Mouse (Mus musculus): ENCODE data around the gene Nfib. TPM values are rescaled to one million over a fixed set of nuclear protein-coding genes. Genes with fewer than 3 reads are reported as not detected.
"Not testable (repeated sequence)": the region's sequence is repeated elsewhere in the genome, so short reads cannot be mapped to it uniquely, and the experiment has no call there.

The Nfib gene
- polyA plus RNA-seq, 1 experiment from 2014 or later = 71.3 TPM

DNA sequence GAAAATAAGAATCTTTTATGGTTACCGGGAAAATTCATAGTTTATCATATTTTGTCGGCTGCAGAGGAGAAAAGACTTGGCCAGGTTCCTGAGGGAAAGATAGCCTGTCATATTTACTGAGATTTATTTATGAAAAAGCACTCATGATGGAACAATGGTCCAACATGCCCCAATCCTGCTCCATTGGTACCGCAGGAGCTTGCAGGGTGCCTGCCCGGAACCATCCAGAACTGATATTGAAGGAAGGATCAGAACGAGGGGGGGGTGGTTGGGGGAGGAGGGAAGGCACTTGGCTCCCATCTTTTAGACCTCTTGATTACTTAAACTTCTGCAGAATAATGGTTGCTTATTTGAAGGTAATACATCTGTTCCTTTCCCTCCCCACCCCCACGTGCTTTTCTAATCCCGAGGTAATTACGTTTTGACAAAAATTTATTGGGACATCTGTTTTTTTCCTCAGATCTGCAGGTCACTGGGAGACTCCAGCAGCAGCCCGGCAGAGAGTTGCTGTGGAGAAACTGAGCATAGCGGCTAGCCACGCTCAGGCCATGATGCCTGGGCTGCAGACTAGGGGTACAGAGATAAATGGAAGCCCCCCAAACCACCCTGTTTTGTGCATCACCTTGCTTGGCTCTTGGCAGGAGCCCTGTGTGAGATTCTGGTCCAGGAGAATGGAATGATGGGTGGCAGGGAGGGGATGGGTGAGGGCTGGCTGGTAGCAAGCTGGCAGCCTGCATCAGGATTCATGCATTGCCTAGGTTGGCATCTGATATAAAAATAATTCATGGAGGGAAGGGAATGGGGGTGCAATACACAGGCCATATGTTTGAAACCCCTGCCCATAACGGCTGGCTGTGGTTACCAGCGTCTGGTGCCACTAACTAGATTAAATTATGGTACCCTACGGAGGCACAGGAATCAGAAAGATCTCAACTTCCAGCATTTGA lies 437.4 kb downstream of the Nfib start:
- 51% methylated on average over 14 of the region's 14 CpGs for WGBS
- no peak overlapping the region for H3K9ac ChIP-seq
- H3K36me3 ChIP-seq = no peaks in the 10 kb centered on the region
- no peaks in the 10 kb centered on the region for H3K27me3 ChIP-seq
- H3K9me3 ChIP-seq = no peaks in the 10 kb centered on the region
- H3K4me3 ChIP-seq = no peak overlapping the region
- peak overlapping the region; percentile 65 for H3K27ac ChIP-seq (replicated peaks)
- no peak overlapping the region for H3K4me2 ChIP-seq
- H3K4me1 ChIP-seq (replicated peaks) = peaks cover 19% of the 10 kb centered on the region
- 0 out of 2 replicates have a peak, but pooled peaks have one; percentile 40 for ATAC-seq (ENCODE audit: low read depth)

DNA sequence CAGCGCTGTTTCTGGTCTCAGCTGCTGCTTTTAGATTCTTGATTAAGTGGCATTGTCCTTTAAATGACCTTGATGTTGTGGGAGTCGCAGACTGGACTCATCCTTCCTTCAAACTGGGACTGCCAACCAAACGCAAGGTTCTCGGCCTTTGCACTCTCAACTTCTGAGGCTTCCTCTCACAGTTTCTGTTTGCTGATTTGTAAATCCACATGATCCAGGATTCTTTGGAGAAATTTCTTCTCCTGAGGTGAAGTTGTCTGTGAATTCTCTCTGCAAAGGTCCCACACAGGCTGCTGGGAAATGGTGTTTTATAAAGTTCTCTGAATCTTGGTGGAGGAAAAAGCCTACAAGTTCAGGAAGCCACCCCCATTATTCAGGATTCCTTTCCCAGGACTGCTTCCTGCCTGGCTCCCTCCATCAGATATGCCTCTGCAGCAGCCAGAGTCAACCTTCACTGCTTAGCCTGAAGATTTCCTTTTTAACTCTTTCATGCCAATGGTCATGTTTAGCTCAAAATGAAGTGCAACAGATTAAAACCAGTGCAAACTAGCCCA lies 439.4 kb downstream of the Nfib start:
- no peak overlapping the region for H3K27ac ChIP-seq (replicated peaks)
- H3K9ac ChIP-seq = no peak overlapping the region
- no peaks in the 10 kb centered on the region for H3K36me3 ChIP-seq
- ATAC-seq (ENCODE audit: low read depth) = no peak
- WGBS = 43% methylated on average over 4 of the region's 4 CpGs
- no peaks in the 10 kb centered on the region for H3K27me3 ChIP-seq
- H3K4me2 ChIP-seq = no peak overlapping the region
- H3K4me1 ChIP-seq (replicated peaks) = peaks cover 11% of the 10 kb centered on the region
- H3K9me3 ChIP-seq = no peaks in the 10 kb centered on the region
- H3K4me3 ChIP-seq = no peak overlapping the region

DNA sequence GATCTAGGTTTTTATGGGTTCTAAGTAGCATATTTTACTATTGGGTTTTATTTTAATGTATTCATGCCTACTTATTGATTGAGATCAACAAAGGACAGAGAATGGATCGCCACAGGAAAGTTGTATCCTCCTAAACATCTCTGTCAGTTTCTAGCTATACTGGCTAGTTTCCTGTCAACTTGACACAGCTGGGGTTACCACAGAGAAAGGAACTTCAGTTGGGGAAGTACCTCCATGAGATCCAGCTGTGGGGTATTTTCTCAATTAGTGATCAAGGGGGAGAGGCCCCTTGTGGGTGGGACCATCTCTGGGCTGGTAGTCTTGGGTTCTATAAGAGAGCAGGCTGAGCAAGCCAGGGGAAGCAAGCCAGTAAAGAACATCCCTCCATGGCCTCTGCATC lies 447.0 kb downstream of the Nfib start:
- H3K9me3 ChIP-seq; ATAC-seq (ENCODE audit: low read depth); H3K27me3 ChIP-seq; H3K4me2 ChIP-seq; H3K4me1 ChIP-seq (replicated peaks); H3K27ac ChIP-seq (replicated peaks); H3K36me3 ChIP-seq; H3K4me3 ChIP-seq; H3K9ac ChIP-seq: not testable (repeated sequence)
- 89% methylated on average over 1 of the region's 1 CpGs for WGBS

DNA sequence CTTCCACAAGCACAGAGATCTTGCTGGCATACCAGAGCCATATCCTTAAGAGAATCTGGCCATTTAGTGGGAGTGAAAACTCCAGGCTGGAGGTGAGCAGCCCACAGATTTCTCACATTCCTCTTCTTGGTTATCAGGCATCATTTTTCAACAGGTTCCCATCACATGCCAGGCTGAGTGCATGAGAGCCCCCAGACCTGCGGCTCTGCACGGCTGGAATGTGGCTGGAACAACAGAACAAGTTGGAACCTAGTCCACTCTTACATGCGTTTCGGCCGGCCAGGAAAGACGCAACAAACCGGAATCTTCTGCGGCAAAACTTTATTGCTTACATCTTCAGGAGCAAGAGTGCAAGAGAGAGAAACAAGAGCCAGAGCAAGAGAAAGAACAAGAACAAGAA lies 453.5 kb downstream of the Nfib start:
- Histone ChIP-seq H3K9me3 (no peaks in the 10 kb centered on the region), H3K4me1 (replicated peaks) (0 out of 2 replicates have a peak, but pooled peaks cover 4% of the 10 kb centered on the region), H3K27ac (replicated peaks) (no peak overlapping the region), H3K36me3 (no peaks in the 10 kb centered on the region), H3K27me3 (no peaks in the 10 kb centered on the region), H3K4me2 (no peak overlapping the region), H3K4me3 (no peak overlapping the region), H3K9ac (no peak overlapping the region)
- 93% methylated on average over 8 of the region's 8 CpGs for WGBS
- ATAC-seq (ENCODE audit: low read depth) = no peak

DNA sequence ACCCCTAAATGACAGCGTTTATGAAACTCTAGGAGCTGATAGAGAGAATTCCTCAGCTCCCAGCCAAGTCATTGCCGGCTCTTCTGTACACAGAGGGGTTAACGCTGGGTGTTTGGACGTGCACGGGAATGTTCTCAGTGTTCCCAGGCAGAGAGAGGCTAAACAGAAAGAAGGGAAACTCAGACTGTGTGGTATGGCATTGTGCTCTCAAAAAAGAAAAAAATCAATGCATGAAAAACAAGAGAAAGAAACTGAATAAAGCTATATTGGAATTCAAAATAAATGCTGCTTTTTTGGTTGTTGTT lies 455.2 kb downstream of the Nfib start:
- no peak overlapping the region for H3K9ac ChIP-seq
- 50% methylated on average over 5 of the region's 5 CpGs for WGBS
- H3K9me3 ChIP-seq = no peaks in the 10 kb centered on the region
- H3K27ac ChIP-seq (replicated peaks) = peak overlapping the region; percentile 52; the same call in 1 of the 2 replicates
- no peak overlapping the region for H3K4me2 ChIP-seq
- no peaks in the 10 kb centered on the region for H3K36me3 ChIP-seq
- ATAC-seq (ENCODE audit: low read depth) = no peak; the same call in 1 of the 2 replicates
- H3K27me3 ChIP-seq = no peaks in the 10 kb centered on the region
- no peak overlapping the region for H3K4me3 ChIP-seq
- H3K4me1 ChIP-seq (replicated peaks) = 0 out of 2 replicates have a peak, but pooled peaks cover 4% of the 10 kb centered on the region

DNA sequence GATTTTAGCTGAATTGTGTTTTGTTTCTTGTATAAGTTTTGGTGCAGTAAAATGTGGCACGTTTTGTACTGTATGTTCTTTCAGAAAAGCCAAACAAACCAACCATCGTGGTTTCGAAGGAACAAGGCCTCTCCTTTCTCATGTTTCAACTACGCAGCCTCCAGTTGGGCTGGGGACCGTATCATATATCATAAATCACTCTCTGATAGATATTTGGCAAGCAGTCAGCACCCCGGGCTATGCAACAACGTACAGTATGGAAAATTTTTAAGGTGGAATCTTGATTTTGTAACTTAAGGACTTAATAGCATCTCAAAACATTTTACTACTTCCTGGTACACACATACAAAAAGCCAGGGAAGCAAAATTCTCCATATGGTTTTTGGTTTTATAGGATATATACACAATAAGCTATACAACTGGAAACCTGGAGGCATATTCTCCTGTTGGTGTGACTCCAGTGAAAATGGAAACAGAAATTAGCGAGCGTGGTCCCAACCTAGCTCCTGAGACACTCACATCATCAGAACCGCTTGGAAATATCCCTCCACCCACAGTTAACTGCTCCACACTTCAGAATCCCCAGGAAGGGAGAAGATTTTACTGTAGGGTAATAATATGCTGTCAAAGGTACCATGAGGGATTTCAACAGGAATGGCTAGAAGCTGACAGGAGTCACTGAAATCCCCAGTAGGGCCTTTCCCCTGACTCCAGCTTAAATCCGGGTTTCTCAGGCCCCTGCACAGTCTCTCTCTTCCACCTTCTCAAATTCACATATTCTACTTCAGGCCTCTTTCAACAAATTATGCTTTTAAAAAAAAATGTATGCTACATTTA lies 455.8 kb downstream of the Nfib start:
- peak overlapping the region; percentile 52 for H3K27ac ChIP-seq (replicated peaks)
- WGBS = 55% methylated on average over 11 of the region's 11 CpGs

DNA sequence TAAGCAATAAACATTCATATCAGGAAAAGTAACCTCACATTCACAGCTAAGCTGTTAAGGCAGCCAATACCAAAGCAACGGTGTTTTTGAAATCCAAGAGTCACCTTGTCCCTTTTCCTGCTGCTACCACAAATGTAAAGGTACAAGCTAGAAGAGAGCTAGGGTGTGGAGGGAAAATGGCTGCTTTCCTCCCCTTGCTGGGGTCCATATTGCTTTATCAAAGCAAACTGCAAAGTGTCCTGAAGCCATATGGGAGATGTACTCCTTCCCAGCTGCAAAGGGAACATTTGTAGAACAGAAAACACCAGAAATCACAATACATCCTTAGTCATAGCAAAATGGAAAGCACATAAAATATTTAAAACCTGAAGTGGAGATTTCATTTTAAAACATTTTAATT lies 456.6 kb downstream of the Nfib start:
- no peaks in the 10 kb centered on the region for H3K36me3 ChIP-seq
- H3K9me3 ChIP-seq = peaks cover 6% of the 10 kb centered on the region; the same call in 1 of the 2 replicates
- no peak overlapping the region for H3K4me2 ChIP-seq
- H3K4me3 ChIP-seq = no peak overlapping the region
- ATAC-seq (ENCODE audit: low read depth) = no peak
- H3K4me1 ChIP-seq (replicated peaks) = 0 out of 2 replicates have a peak, but pooled peaks cover 4% of the 10 kb centered on the region
- peak overlapping the region; percentile 59 for H3K27ac ChIP-seq (replicated peaks)
- no peak overlapping the region for H3K9ac ChIP-seq
- 85% methylated on average over 1 of the region's 1 CpGs for WGBS
- no peaks in the 10 kb centered on the region for H3K27me3 ChIP-seq

More for the DNA sequence above, 455.8 kb downstream of the Nfib start:
- 0 out of 2 replicates have a peak, but pooled peaks cover 4% of the 10 kb centered on the region for H3K4me1 ChIP-seq (replicated peaks)
- H3K9me3 ChIP-seq = no peaks in the 10 kb centered on the region
- H3K27me3 ChIP-seq = no peaks in the 10 kb centered on the region
- H3K9ac ChIP-seq = no peak overlapping the region
- no peaks in the 10 kb centered on the region for H3K36me3 ChIP-seq
- no peak overlapping the region for H3K4me2 ChIP-seq
- ATAC-seq (ENCODE audit: low read depth) = peak; percentile 65
- no peak overlapping the region for H3K4me3 ChIP-seq

DNA sequence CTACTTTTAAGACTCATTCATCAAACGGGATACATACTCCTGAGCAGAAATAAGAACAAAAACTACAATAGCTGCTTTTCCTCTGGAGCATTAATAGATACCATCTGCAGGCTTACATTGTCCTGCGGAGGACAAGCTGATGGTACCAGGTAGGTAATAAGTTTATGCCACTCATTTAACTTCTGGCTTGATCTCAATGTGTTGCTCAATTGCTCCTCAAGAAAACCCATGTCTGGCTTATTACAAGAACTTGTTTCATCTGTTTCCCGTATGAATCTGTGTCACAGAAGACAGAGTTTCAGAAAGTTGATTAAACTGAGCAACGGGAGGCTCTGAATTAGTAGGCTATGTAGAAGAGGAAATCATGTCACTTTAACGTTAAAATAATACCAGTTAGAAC lies 457.5 kb downstream of the Nfib start:
- WGBS = 87% methylated on average over 5 of the region's 5 CpGs
- Histone ChIP-seq H3K9me3 (peaks cover 6% of the 10 kb centered on the region; the same call in 1 of the 2 replicates), H3K4me2 (no peak overlapping the region), H3K27me3 (no peaks in the 10 kb centered on the region), H3K4me1 (replicated peaks) (0 out of 2 replicates have a peak, but pooled peaks cover 4% of the 10 kb centered on the region), H3K27ac (replicated peaks) (no peak overlapping the region), H3K9ac (no peak overlapping the region), H3K4me3 (no peak overlapping the region), H3K36me3 (no peaks in the 10 kb centered on the region)
- ATAC-seq (ENCODE audit: low read depth) = no peak

DNA sequence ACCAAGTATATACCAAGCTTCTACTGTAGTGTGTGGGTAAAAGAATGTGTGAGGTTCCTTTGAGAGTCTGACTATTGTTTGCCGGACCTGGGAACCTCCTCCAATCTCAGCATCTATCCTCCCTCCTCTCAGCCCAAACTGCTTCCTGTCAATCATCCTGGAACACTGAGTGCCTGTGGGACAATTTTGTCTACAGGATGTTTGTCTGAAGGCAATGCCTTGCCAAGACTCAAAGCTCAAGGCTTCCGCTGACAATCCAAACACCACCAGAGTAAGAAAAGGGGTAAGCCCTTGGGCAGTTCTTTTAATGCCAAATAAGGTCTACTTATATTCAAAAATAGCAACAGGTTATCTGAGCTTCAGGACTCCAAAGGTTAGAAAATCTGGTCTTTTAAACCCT lies 459.3 kb downstream of the Nfib start:
- no peak for ATAC-seq (ENCODE audit: low read depth)
- Histone ChIP-seq H3K27ac (replicated peaks) (no peak overlapping the region), H3K36me3 (no peaks in the 10 kb centered on the region), H3K4me2 (no peak overlapping the region), H3K27me3 (no peaks in the 10 kb centered on the region), H3K9me3 (peaks cover 6% of the 10 kb centered on the region; the same call in 1 of the 2 replicates), H3K9ac (no peak overlapping the region), H3K4me1 (replicated peaks) (0 out of 2 replicates have a peak, but pooled peaks cover 4% of the 10 kb centered on the region), H3K4me3 (no peak overlapping the region)
- WGBS = 78% methylated on average over 2 of the region's 2 CpGs

Measured in neural tube, embryonic 13.5 days (tissue).